Mouse (Mus musculus) C2C12 (cell line): ENCODE results near the gene Dctn3.

Experiments
- CEBPB ChIP-seq: IDR thresholded peaks from one replicate; pipeline ENCODE4 v1.6.1; 2011; ENCODE audit warnings: low read depth, mild to moderate bottlenecking, control low read depth, moderate library complexity
- CTCF ChIP-seq: IDR thresholded peaks from one replicate; pipeline ENCODE4 v1.5.1; 2011; ENCODE audit not compliant: control insufficient read depth, insufficient read depth, insufficient read length
- MAX ChIP-seq: IDR thresholded peaks from one replicate; pipeline ENCODE4 v1.6.1; 2011; ENCODE audit warnings: mild to moderate bottlenecking, control low read depth
- MYOG ChIP-seq: IDR thresholded peaks from one replicate; pipeline ENCODE4 v1.6.1; 2011; ENCODE audit not compliant: control insufficient read depth, insufficient read length; ENCODE audit errors: extremely low read depth
- USF1 ChIP-seq: IDR thresholded peaks from one replicate; pipeline ENCODE4 v1.6.1; 2011; ENCODE audit warnings: low read depth, mild to moderate bottlenecking, control low read depth, moderate library complexity

- TF ChIP-seq MYOG, result no peak
- TF ChIP-seq CTCF, result peak; percentile 71
- no peak for TF ChIP-seq CEBPB
- no peak for TF ChIP-seq MAX
- no peak for TF ChIP-seq USF1
Observed at GRCm38 (mm10) chr4:41737602-41738255, 14.8 kb upstream of the Dctn3 start.
